In the genomic region with DNA sequence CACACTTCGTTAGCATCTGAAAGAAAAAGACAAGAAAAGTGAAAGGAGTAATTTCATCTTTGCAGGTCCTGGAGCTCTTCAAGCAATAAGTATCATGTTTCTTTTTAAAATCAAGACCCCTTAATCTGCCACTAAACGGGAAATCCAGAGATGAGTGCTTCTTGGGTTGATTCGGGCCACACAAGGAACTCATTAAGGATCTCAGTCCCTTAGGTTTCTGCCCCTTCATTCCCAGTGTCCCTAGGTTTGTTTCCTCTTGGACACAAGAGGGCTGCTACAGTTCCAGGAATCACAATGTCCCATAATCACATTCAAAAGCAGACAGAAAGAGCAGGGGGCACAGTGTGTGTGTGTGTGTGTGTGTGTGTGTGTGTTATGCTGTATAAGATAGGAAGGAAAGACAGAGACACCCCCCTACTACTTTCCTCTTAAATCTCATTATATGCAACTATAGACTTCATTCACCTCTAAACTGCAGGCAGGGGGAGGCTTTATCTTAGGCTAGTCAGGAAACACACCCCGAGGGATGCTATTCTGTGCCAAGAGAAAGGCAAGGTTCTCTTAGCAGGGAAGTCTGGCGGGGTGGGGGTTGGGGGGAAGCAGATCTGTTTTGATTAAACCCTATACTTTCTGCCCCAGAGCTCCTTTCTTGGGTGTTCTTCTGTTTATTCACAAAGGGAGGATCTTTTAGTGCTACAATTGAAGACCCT, we compare ENCODE assay signal across 23 mouse cellular contexts. TPM values are rescaled to one million over a fixed set of nuclear protein-coding genes. Genes with fewer than 3 reads are reported as not detected.
DNase-seq lines count a peak whose midpoint lies in the region; ATAC-seq and TF ChIP-seq lines count a peak whose summit lies in the region.
"Had no signal": no experiment of that assay in that cellular context is flagged by ENCODE, and none has a peak within 500 bp of the region (broad histone marks: within the 10 kb centered on the region; RNA-seq: fewer than 3 reads in every experiment).

No protein-coding gene starts in this region.

- no peaks in the 10 kb centered on the region for H3K27me3 ChIP-seq in forebrain, embryonic 10.5 days (ENCODE audit: poor library complexity, severe bottlenecking)
- H3K27me3 ChIP-seq in forebrain, postnatal 0 days (ENCODE audit: insufficient read depth, low read length): no peaks in the 10 kb centered on the region
- no peaks in the 10 kb centered on the region for H3K27me3 ChIP-seq in kidney, embryonic 14.5 days (ENCODE audit: control insufficient read depth, insufficient read depth, low read length)
- H3K27me3 ChIP-seq in embryonic facial prominence, embryonic 15.5 days: no peaks in the 10 kb centered on the region

- no peaks in the 10 kb centered on the region for H3K36me3 ChIP-seq in forebrain, embryonic 10.5 days (replicated peaks)
- no peaks in the 10 kb centered on the region for H3K36me3 ChIP-seq in forebrain, postnatal 0 days (ENCODE audit: insufficient read depth)
- H3K36me3 ChIP-seq in kidney, embryonic 14.5 days (ENCODE audit: control insufficient read depth, insufficient read depth, low read length): no peaks in the 10 kb centered on the region
- H3K36me3 ChIP-seq in embryonic facial prominence, embryonic 15.5 days: no peaks in the 10 kb centered on the region
- H3K36me3 ChIP-seq: G1E had no signal

- no peak overlapping the region for H3K4me3 ChIP-seq in forebrain, embryonic 10.5 days
- no peak overlapping the region for H3K4me3 ChIP-seq in forebrain, postnatal 0 days (ENCODE audit: low read depth, low read length)
- no peak overlapping the region for H3K4me3 ChIP-seq in kidney, embryonic 14.5 days (ENCODE audit: low read length)
- H3K4me3 ChIP-seq in embryonic facial prominence, embryonic 15.5 days (replicated peaks): no peak overlapping the region

- DNase-seq in forebrain, embryonic 10.5 days (ENCODE audit: extremely low spot score, low spot score): no peak
- no peak for DNase-seq in forebrain, postnatal 0 days
- no peak for DNase-seq in kidney, postnatal 36 days
- peak; percentile 60 for DNase-seq in embryo, embryonic 10.5 days (ENCODE audit: low spot score)
- no peak for DNase-seq in spleen, postnatal 10 days (ENCODE audit: low spot score in 2 of 2)
- no peak for DNase-seq in layer of hippocampus, adult 11-12 months (ENCODE audit: low spot score)
- DNase-seq: adrenal gland, postnatal 36 days; cerebellum, adult 8-10 months; gastrocnemius, postnatal 10 days; kidney, adult 2 months; layer of hippocampus, adult 9-11 months; thymus, postnatal 4 days had no signal

- no peak for TF ChIP-seq CTCF in forebrain, postnatal 0 days (IDR thresholded peaks at IDR 0.05; ENCODE audit: low read depth)

- no peak overlapping the region for H3K4me2 ChIP-seq in forebrain, postnatal 0 days (ENCODE audit: low read depth)
- no peak overlapping the region for H3K4me2 ChIP-seq in kidney, embryonic 14.5 days (replicated peaks; ENCODE audit: low read depth, low read length)
- H3K4me2 ChIP-seq in embryonic facial prominence, embryonic 15.5 days (replicated peaks): no peak overlapping the region
- H3K4me2 ChIP-seq: heart, embryonic 11.5 days; hindbrain, embryonic 14.5 days had no signal

- peak overlapping the region; percentile 73 for H3K27ac ChIP-seq in forebrain, embryonic 10.5 days
- no peak overlapping the region for H3K27ac ChIP-seq in forebrain, postnatal 0 days (ENCODE audit: low read depth, low read length)
- H3K27ac ChIP-seq in kidney, embryonic 14.5 days (ENCODE audit: low read depth, low read length): peak overlapping the region; percentile 76; the same call in 1 of the 2 replicates
- no peak overlapping the region; the same call in 1 of the 2 replicates for H3K27ac ChIP-seq in embryonic facial prominence, embryonic 15.5 days (replicated peaks)
- H3K27ac ChIP-seq: hindbrain, embryonic 14.5 days; liver, embryonic 14.5 days had no signal

- no peak for ATAC-seq in forebrain, postnatal 0 days
- peak; percentile 61 for ATAC-seq in kidney, embryonic 14.5 days (ENCODE audit: low FRiP score, low TSS enrichment)
- ATAC-seq in embryonic facial prominence, embryonic 15.5 days (ENCODE audit: insufficient number of reproducible peaks, low FRiP score, low TSS enrichment, low read depth): peak; percentile 59; the same call in 1 of the 2 replicates
- ATAC-seq: CD4-positive, CD25-positive, alpha-beta regulatory T cell, adult 4 months; lung, postnatal 0 days had no signal

- 9% methylated on average over 5 of the region's 5 CpGs for WGBS in forebrain, embryonic 10.5 days
- 17% methylated on average over 5 of the region's 5 CpGs for WGBS in forebrain, postnatal 0 days
- WGBS in kidney, embryonic 14.5 days: 10% methylated on average over 5 of the region's 5 CpGs
- 8% methylated on average over 5 of the region's 5 CpGs for WGBS in embryonic facial prominence, embryonic 15.5 days

- H3K9me3 ChIP-seq in forebrain, embryonic 10.5 days: no peaks in the 10 kb centered on the region
- H3K9me3 ChIP-seq in forebrain, postnatal 0 days (ENCODE audit: low read length): no peaks in the 10 kb centered on the region
- H3K9me3 ChIP-seq in kidney, embryonic 14.5 days (ENCODE audit: control insufficient read depth, low read length): no peaks in the 10 kb centered on the region
- no peaks in the 10 kb centered on the region for H3K9me3 ChIP-seq in embryonic facial prominence, embryonic 15.5 days (replicated peaks)
- H3K9me3 ChIP-seq: G1E had no signal

- peaks cover 35% of the 10 kb centered on the region for H3K4me1 ChIP-seq in forebrain, embryonic 10.5 days
- no peaks in the 10 kb centered on the region for H3K4me1 ChIP-seq in forebrain, postnatal 0 days (ENCODE audit: insufficient read depth)
- H3K4me1 ChIP-seq in kidney, embryonic 14.5 days (ENCODE audit: control insufficient read depth, insufficient read depth, low read length): peaks cover 15% of the 10 kb centered on the region
- peaks cover 12% of the 10 kb centered on the region for H3K4me1 ChIP-seq in embryonic facial prominence, embryonic 15.5 days

- no peak overlapping the region for H3K9ac ChIP-seq in forebrain, postnatal 0 days
- no peak overlapping the region for H3K9ac ChIP-seq in kidney, embryonic 14.5 days (ENCODE audit: low read depth, low read length)
- no peak overlapping the region for H3K9ac ChIP-seq in embryonic facial prominence, embryonic 15.5 days
- H3K9ac ChIP-seq: hindbrain, embryonic 14.5 days; liver, embryonic 14.5 days had no signal

RNA-seq across cellular contexts. Expression of a gene that starts 18.0 kb away (rescaled TPM):
- polyA plus RNA-seq in forebrain, embryonic 10.5 days (2016; fragmentation: Nextera tagmentation; extraction: Ambion mirVana): not detected in 2 replicates
- total RNA-seq in forebrain, postnatal 0 days (2014; rRNA removed): 1.5 TPM in 1 of 2 replicates, not detected in the other
- 0.08 and 0.19 TPM in 2 replicates for polyA plus RNA-seq in forebrain, postnatal 0 days (2015; fragmentation: Nextera tagmentation; extraction: Ambion mirVana)
- not detected in 2 replicates for polyA plus RNA-seq in kidney, embryonic 14.5 days (2014; fragmentation: Nextera tagmentation; extraction: Ambion mirVana)
- 0.09 TPM in 2 replicates for polyA plus RNA-seq in embryonic facial prominence, embryonic 15.5 days (2015; fragmentation: Nextera tagmentation; extraction: Ambion mirVana)
- total RNA-seq: adrenal gland, postnatal 36 days; megakaryocyte progenitor cell, adult 5-6 weeks; midbrain, postnatal 0 days had no signal
- polyA plus RNA-seq: CD4-positive, CD25-positive, alpha-beta regulatory T cell, adult 4 months; G1E; hindbrain, embryonic 14.5 days; kidney, adult 2 months; liver, embryonic 14.5 days; lung, postnatal 0 days; midbrain, postnatal 0 days had no signal

RNA-seq across cellular contexts. Expression of a gene that starts 25.0 kb away (rescaled TPM):
- 16.2 and 18.4 TPM in 2 replicates for polyA plus RNA-seq in forebrain, embryonic 10.5 days (2016; fragmentation: Nextera tagmentation; extraction: Ambion mirVana)
- total RNA-seq in forebrain, postnatal 0 days (2014; rRNA removed): 12.6 and 14.6 TPM in 2 replicates
- 12.2 and 17.4 TPM in 2 replicates for polyA plus RNA-seq in forebrain, postnatal 0 days (2015; fragmentation: Nextera tagmentation; extraction: Ambion mirVana)
- 28.6 and 30.5 TPM in 2 replicates for polyA plus RNA-seq in kidney, embryonic 14.5 days (2014; fragmentation: Nextera tagmentation; extraction: Ambion mirVana)
- 31.2 and 32.2 TPM in 2 replicates for polyA plus RNA-seq in embryonic facial prominence, embryonic 15.5 days (2015; fragmentation: Nextera tagmentation; extraction: Ambion mirVana)
- total RNA-seq: G1E had no signal
- polyA plus RNA-seq: G1E had no signal

RNA-seq across cellular contexts. Expression of a gene that starts 32.1 kb away (rescaled TPM):
- polyA plus RNA-seq in forebrain, embryonic 10.5 days (2016; fragmentation: Nextera tagmentation; extraction: Ambion mirVana): 0.05 TPM in 1 of 2 replicates, not detected in the other
- total RNA-seq in forebrain, postnatal 0 days (2014; rRNA removed): 0.81 and 1.5 TPM in 2 replicates
- polyA plus RNA-seq in forebrain, postnatal 0 days (2015; fragmentation: Nextera tagmentation; extraction: Ambion mirVana): 0.15 and 0.25 TPM in 2 replicates
- polyA plus RNA-seq in kidney, embryonic 14.5 days (2014; fragmentation: Nextera tagmentation; extraction: Ambion mirVana): 0.04 TPM in 1 of 2 replicates, not detected in the other
- polyA plus RNA-seq in embryonic facial prominence, embryonic 15.5 days (2015; fragmentation: Nextera tagmentation; extraction: Ambion mirVana): 1.1 and 2.0 TPM in 2 replicates
- total RNA-seq: gastrocnemius, postnatal 10 days; megakaryocyte progenitor cell, adult 5-6 weeks had no signal
- polyA plus RNA-seq: CD4-positive, CD25-positive, alpha-beta regulatory T cell, adult 4 months; G1E; heart, embryonic 11.5 days; liver, embryonic 14.5 days; small intestine, adult 2 months had no signal

RNA-seq across cellular contexts. Expression of a gene that starts 46.5 kb away (rescaled TPM):
- polyA plus RNA-seq in forebrain, embryonic 10.5 days (2016; fragmentation: Nextera tagmentation; extraction: Ambion mirVana): 0.05 TPM in 2 replicates
- 0.15 TPM in 1 of 2 replicates, not detected in the other for total RNA-seq in forebrain, postnatal 0 days (2014; rRNA removed)
- 0.04 TPM in 1 of 2 replicates, not detected in the other for polyA plus RNA-seq in forebrain, postnatal 0 days (2015; fragmentation: Nextera tagmentation; extraction: Ambion mirVana)
- polyA plus RNA-seq in kidney, embryonic 14.5 days (2014; fragmentation: Nextera tagmentation; extraction: Ambion mirVana): 1.2 and 1.5 TPM in 2 replicates
- polyA plus RNA-seq in embryonic facial prominence, embryonic 15.5 days (2015; fragmentation: Nextera tagmentation; extraction: Ambion mirVana): 0.04 TPM in 1 of 2 replicates, not detected in the other
- total RNA-seq: megakaryocyte progenitor cell, adult 5-6 weeks; midbrain, postnatal 0 days had no signal
- polyA plus RNA-seq: CD4-positive, CD25-positive, alpha-beta regulatory T cell, adult 4 months; G1E; hindbrain, embryonic 14.5 days; lung, postnatal 0 days; midbrain, postnatal 0 days had no signal

Comparison
In these comparisons a context has a peak if more than half of its experiments do, and no peak if none do; other contexts are left out.
1. H3K27ac ChIP-seq: peak in forebrain, embryonic 10.5 days (single experiment) and kidney, embryonic 14.5 days (single experiment); none in forebrain, postnatal 0 days (single experiment) and embryonic facial prominence, embryonic 15.5 days (single experiment).